Mouse (Mus musculus): ENCODE measurements around the gene Aldh9a1.

- no peak for TF ChIP-seq CTCF (IDR thresholded peaks at IDR 0.05; ENCODE audit: insufficient read depth, low read length)
- TF ChIP-seq POLR2A (IDR thresholded peaks at IDR 0.05; ENCODE audit: borderline replicate concordance, extremely low read depth, low read depth, low read length), result no peak
Observed at GRCm38 (mm10) chr1:167380223-167380622, 30.4 kb downstream of the Aldh9a1 start.

Data from lung, adult 2 months (tissue).